Mouse (Mus musculus) stomach, embryonic 15.5 days (tissue): ENCODE measurements around the gene Tpk1. TPM values are rescaled to one million over a fixed set of nuclear protein-coding genes. Genes with fewer than 3 reads are reported as not detected.
"Not testable (repeated sequence)": the region's sequence is repeated elsewhere in the genome, so short reads cannot be mapped to it uniquely, and the experiment has no call there.

Experiments
- ATAC-seq: fragments of 200-750 bp; cut with Nextera tagmentation; 2 replicates; pipeline ENCODE4 v1.8.0; 2017; ENCODE audit warnings: low read depth, moderate number of reproducible peaks, moderate TSS enrichment; ENCODE audit not compliant: insufficient read depth, low FRiP score
- H3K27ac ChIP-seq: fragments of 300-500 bp; sonication (generic); 2 replicates; pipeline ENCODE4 v1.5.1; 2015; ENCODE audit warnings: mild to moderate bottlenecking, inconsistent platforms
- H3K27me3 ChIP-seq: fragments of 300-500 bp; sonication (generic); replicated peaks from 2 replicates; pipeline ENCODE4 v1.6.1; 2015; ENCODE audit warnings: inconsistent platforms
- H3K36me3 ChIP-seq: fragments of 300-500 bp; sonication (generic); 2 replicates; pipeline ENCODE4 v1.6.1; 2015; ENCODE audit warnings: inconsistent platforms
- H3K4me1 ChIP-seq: fragments of 300-500 bp; sonication (generic); 2 replicates; pipeline ENCODE4 v1.6.1; 2015; ENCODE audit warnings: inconsistent platforms
- H3K4me2 ChIP-seq: fragments of 300-500 bp; sonication (generic); 2 replicates; pipeline ENCODE4 v1.6.1; 2015; ENCODE audit warnings: mild to moderate bottlenecking, inconsistent platforms
- H3K4me3 ChIP-seq: fragments of 300-500 bp; sonication (generic); replicated peaks from 2 replicates; pipeline ENCODE4 v1.5.1; 2015; ENCODE audit warnings: inconsistent platforms
- H3K9ac ChIP-seq: fragments of 300-500 bp; sonication (generic); 2 replicates; pipeline ENCODE4 v1.6.1; 2015; ENCODE audit warnings: inconsistent platforms
- H3K9me3 ChIP-seq: fragments of 300-500 bp; sonication (generic); 2 replicates; pipeline ENCODE4 v1.6.1; 2016; ENCODE audit warnings: inconsistent platforms
- WGBS: fragments of 180-500 bp; shearing (Covaris S2); methylation state at CpG from one replicate; pipeline ENCODE4 v1.1.7; 2015; 5-methylcytosine and 5-hydroxymethylcytosine counted together
- polyA plus RNA-seq: library from polyadenylated mRNA; unstranded; fragments of >200 nt; fragmentation: Nextera tagmentation; extraction: Ambion mirVana; gene quantifications from 2 replicates; pipeline ENCODE4 v1.2.1, GENCODE M21; 2015

Gene Tpk1
- polyA plus RNA-seq, 1 experiment from 2014 or later: 15.4 TPM

GRCm38 (mm10) chr6:43516593-43517315 lies 149.3 kb downstream of the Tpk1 start:
- no peaks in the 10 kb centered on the region for H3K4me1 ChIP-seq
- no peaks in the 10 kb centered on the region for H3K27me3 ChIP-seq
- no peak overlapping the region for H3K9ac ChIP-seq
- 87% methylated on average over 2 of the region's 2 CpGs for WGBS
- no peak for ATAC-seq
- H3K27ac ChIP-seq: no peak overlapping the region
- H3K4me2 ChIP-seq: no peak overlapping the region
- no peak overlapping the region for H3K4me3 ChIP-seq
- no peaks in the 10 kb centered on the region for H3K36me3 ChIP-seq
- no peaks in the 10 kb centered on the region for H3K9me3 ChIP-seq

GRCm38 (mm10) chr6:43506686-43507385 lies 159.2 kb downstream of the Tpk1 start:
- H3K36me3 ChIP-seq, H3K4me2 ChIP-seq, ATAC-seq, H3K27me3 ChIP-seq, H3K9me3 ChIP-seq, H3K9ac ChIP-seq, H3K4me3 ChIP-seq, H3K27ac ChIP-seq, H3K4me1 ChIP-seq: not testable (repeated sequence)
- 69% methylated on average over 2 of the region's 2 CpGs for WGBS

- no peaks in the 10 kb centered on the region for H3K36me3 ChIP-seq
- no peak for ATAC-seq
- H3K9ac ChIP-seq: no peak overlapping the region
- no peak overlapping the region for H3K27ac ChIP-seq
- WGBS: 84% methylated on average over 5 of the region's 5 CpGs
- H3K4me1 ChIP-seq: no peaks in the 10 kb centered on the region
- no peak overlapping the region for H3K4me2 ChIP-seq
- H3K9me3 ChIP-seq: no peaks in the 10 kb centered on the region
- no peak overlapping the region for H3K4me3 ChIP-seq
- no peaks in the 10 kb centered on the region for H3K27me3 ChIP-seq
Measured at GRCm38 (mm10) chr6:43504609-43505230, 161.4 kb downstream of the Tpk1 start.

- H3K36me3 ChIP-seq: no peaks in the 10 kb centered on the region
- H3K4me3 ChIP-seq: no peak overlapping the region
- no peaks in the 10 kb centered on the region for H3K9me3 ChIP-seq
- H3K4me1 ChIP-seq: no peaks in the 10 kb centered on the region
- H3K27me3 ChIP-seq: no peaks in the 10 kb centered on the region
- ATAC-seq: no peak
- H3K4me2 ChIP-seq: no peak overlapping the region
- no peak overlapping the region for H3K9ac ChIP-seq
- no peak overlapping the region for H3K27ac ChIP-seq
Measured at GRCm38 (mm10) chr6:43492367-43492766, 173.7 kb downstream of the Tpk1 start.

GRCm38 (mm10) chr6:43486691-43487090 lies 179.4 kb downstream of the Tpk1 start:
- Histone ChIP-seq H3K4me1 (no peaks in the 10 kb centered on the region), H3K36me3 (no peaks in the 10 kb centered on the region), H3K27ac (no peak overlapping the region), H3K4me2 (no peak overlapping the region), H3K4me3 (no peak overlapping the region), H3K27me3 (no peaks in the 10 kb centered on the region), H3K9me3 (no peaks in the 10 kb centered on the region), H3K9ac (no peak overlapping the region)
- WGBS: 83% methylated on average over 2 of the region's 2 CpGs
- ATAC-seq: no peak

- Histone ChIP-seq H3K27me3 (no peaks in the 10 kb centered on the region), H3K4me1 (no peaks in the 10 kb centered on the region), H3K36me3 (no peaks in the 10 kb centered on the region), H3K4me3 (no peak overlapping the region), H3K27ac (no peak overlapping the region), H3K4me2 (no peak overlapping the region), H3K9me3 (no peaks in the 10 kb centered on the region), H3K9ac (no peak overlapping the region)
- no peak for ATAC-seq
- 51% methylated on average over 3 of the region's 3 CpGs for WGBS
Measured at GRCm38 (mm10) chr6:43480687-43481086, 185.4 kb downstream of the Tpk1 start.

- no peak overlapping the region for H3K9ac ChIP-seq
- no peak overlapping the region for H3K27ac ChIP-seq
- H3K4me2 ChIP-seq: no peak overlapping the region
- H3K27me3 ChIP-seq: no peaks in the 10 kb centered on the region
- H3K4me1 ChIP-seq: no peaks in the 10 kb centered on the region
- no peaks in the 10 kb centered on the region for H3K9me3 ChIP-seq
- WGBS: 74% methylated on average over 7 of the region's 7 CpGs
- H3K36me3 ChIP-seq: no peaks in the 10 kb centered on the region
- no peak for ATAC-seq
- no peak overlapping the region for H3K4me3 ChIP-seq
Measured at GRCm38 (mm10) chr6:43478810-43479209, 187.3 kb downstream of the Tpk1 start.

GRCm38 (mm10) chr6:43476406-43476805 lies 189.7 kb downstream of the Tpk1 start:
- Histone ChIP-seq H3K36me3 (no peaks in the 10 kb centered on the region), H3K4me3 (no peak overlapping the region), H3K9ac (no peak overlapping the region), H3K4me2 (no peak overlapping the region), H3K9me3 (no peaks in the 10 kb centered on the region), H3K27ac (no peak overlapping the region), H3K4me1 (no peaks in the 10 kb centered on the region), H3K27me3 (no peaks in the 10 kb centered on the region)
- no peak for ATAC-seq
- WGBS: 78% methylated on average over 3 of the region's 3 CpGs

GRCm38 (mm10) chr6:43475921-43476320 lies 190.2 kb downstream of the Tpk1 start:
- ATAC-seq: no peak
- no peak overlapping the region for H3K27ac ChIP-seq

GRCm38 (mm10) chr6:43471556-43471955 lies 194.5 kb downstream of the Tpk1 start:
- Histone ChIP-seq H3K9ac (no peak overlapping the region), H3K4me1 (no peaks in the 10 kb centered on the region), H3K9me3 (no peaks in the 10 kb centered on the region), H3K4me3 (no peak overlapping the region), H3K4me2 (no peak overlapping the region), H3K27ac (no peak overlapping the region), H3K27me3 (no peaks in the 10 kb centered on the region), H3K36me3 (no peaks in the 10 kb centered on the region)
- ATAC-seq: no peak
- WGBS: 81% methylated on average over 1 of the region's 1 CpGs

More at GRCm38 (mm10) chr6:43475921-43476320, 190.2 kb downstream of the Tpk1 start:
- no peaks in the 10 kb centered on the region for H3K9me3 ChIP-seq
- H3K4me1 ChIP-seq: no peaks in the 10 kb centered on the region
- H3K4me3 ChIP-seq: no peak overlapping the region
- H3K27me3 ChIP-seq: no peaks in the 10 kb centered on the region
- no peak overlapping the region for H3K9ac ChIP-seq
- no peak overlapping the region for H3K4me2 ChIP-seq
- no peaks in the 10 kb centered on the region for H3K36me3 ChIP-seq

- no peak overlapping the region for H3K27ac ChIP-seq
- ATAC-seq: no peak
- no peaks in the 10 kb centered on the region for H3K27me3 ChIP-seq
- H3K9ac ChIP-seq: no peak overlapping the region
- H3K4me2 ChIP-seq: no peak overlapping the region
- H3K4me1 ChIP-seq: no peaks in the 10 kb centered on the region
- H3K9me3 ChIP-seq: no peaks in the 10 kb centered on the region
- 87% methylated on average over 10 of the region's 10 CpGs for WGBS
- no peak overlapping the region for H3K4me3 ChIP-seq
- no peaks in the 10 kb centered on the region for H3K36me3 ChIP-seq
Measured at GRCm38 (mm10) chr6:43468821-43469594, 197.1 kb downstream of the Tpk1 start.
